Mouse (Mus musculus): ENCODE measurements around the gene Acrbp. TPM values are rescaled to one million over a fixed set of nuclear protein-coding genes. Genes with fewer than 3 reads are reported as not detected.

The Acrbp gene
- polyA plus RNA-seq, 1 experiment from 2014 or later = 18.2 TPM

DNA sequence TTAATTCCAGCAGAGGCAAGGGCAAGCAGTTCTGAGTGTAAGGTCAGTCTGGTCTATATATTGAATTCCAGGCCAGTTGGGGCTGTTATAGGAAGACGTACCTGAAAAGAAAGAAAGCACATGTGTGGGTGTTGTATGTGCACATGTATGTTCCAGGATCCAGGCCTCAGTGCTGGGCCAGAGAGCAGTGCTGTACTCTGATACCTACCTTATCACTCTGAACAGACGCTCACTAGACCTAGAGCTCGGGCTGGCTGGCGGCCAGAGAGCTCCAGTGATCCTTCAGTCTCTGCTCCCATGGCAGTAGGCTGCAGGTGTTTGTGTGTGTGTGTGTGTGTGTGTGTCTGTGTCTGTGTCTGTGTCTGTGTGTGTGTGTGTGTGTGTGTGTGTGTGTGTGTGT, 54.7 kb downstream of the Acrbp start:
- Histone ChIP-seq H3K4me3 (ENCODE audit: low read length) (no peak overlapping the region), H3K9ac (ENCODE audit: low read depth, low read length) (no peak overlapping the region), H3K27me3 (replicated peaks; ENCODE audit: control insufficient read depth, insufficient read depth, low read length) (no peaks in the 10 kb centered on the region), H3K4me1 (ENCODE audit: control insufficient read depth, insufficient read depth, low read depth, low read length) (peaks cover 11% of the 10 kb centered on the region), H3K4me2 (ENCODE audit: low read length) (no peak overlapping the region), H3K36me3 (ENCODE audit: control insufficient read depth, insufficient read depth, low read length) (peaks cover 70% of the 10 kb centered on the region), H3K27ac (ENCODE audit: low read depth, low read length) (no peak overlapping the region), H3K9me3 (ENCODE audit: control insufficient read depth, low read length) (no peaks in the 10 kb centered on the region)
- no peak for ATAC-seq
- WGBS = 95% methylated on average over 4 of the region's 4 CpGs

- Histone ChIP-seq H3K27ac (ENCODE audit: low read depth, low read length) (no peak overlapping the region), H3K4me1 (ENCODE audit: control insufficient read depth, insufficient read depth, low read depth, low read length) (no peaks in the 10 kb centered on the region), H3K9me3 (ENCODE audit: control insufficient read depth, low read length) (no peaks in the 10 kb centered on the region), H3K4me3 (ENCODE audit: low read length) (no peak overlapping the region), H3K36me3 (ENCODE audit: control insufficient read depth, insufficient read depth, low read length) (peaks cover 74% of the 10 kb centered on the region), H3K9ac (ENCODE audit: low read depth, low read length) (no peak overlapping the region), H3K27me3 (replicated peaks; ENCODE audit: control insufficient read depth, insufficient read depth, low read length) (no peaks in the 10 kb centered on the region), H3K4me2 (ENCODE audit: low read length) (no peak overlapping the region)
- no peak for ATAC-seq
- WGBS = 96% methylated on average over 2 of the region's 2 CpGs
Measured at GRCm38 (mm10) chr6:125107705-125108104, 58.2 kb downstream of the Acrbp start.

DNA sequence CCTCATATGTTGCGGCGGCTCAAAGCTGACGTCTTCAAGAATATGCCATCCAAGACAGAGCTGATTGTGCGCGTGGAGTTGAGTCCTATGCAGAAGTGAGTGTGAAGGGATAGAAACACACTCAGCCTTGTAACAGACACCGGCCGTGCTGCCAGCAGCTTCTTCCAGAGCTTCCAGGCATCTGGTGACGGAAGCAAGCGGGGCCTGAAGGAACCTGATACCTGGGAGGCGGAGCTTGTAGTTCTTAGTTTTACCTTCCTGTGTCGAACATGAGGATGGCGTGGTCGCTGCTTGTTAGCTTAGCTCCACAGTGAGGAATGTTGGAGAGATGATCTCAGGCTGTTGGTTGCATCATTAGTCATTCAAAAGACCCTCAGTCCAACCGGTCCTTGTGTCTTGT, 59.9 kb downstream of the Acrbp start:
- no peaks in the 10 kb centered on the region for H3K4me1 ChIP-seq (ENCODE audit: control insufficient read depth, insufficient read depth, low read depth, low read length)
- H3K36me3 ChIP-seq (ENCODE audit: control insufficient read depth, insufficient read depth, low read length) = peaks cover 82% of the 10 kb centered on the region
- 94% methylated on average over 14 of the region's 14 CpGs for WGBS
- H3K27me3 ChIP-seq (replicated peaks; ENCODE audit: control insufficient read depth, insufficient read depth, low read length) = no peaks in the 10 kb centered on the region
- H3K9ac ChIP-seq (ENCODE audit: low read depth, low read length) = no peak overlapping the region
- ATAC-seq = no peak
- H3K4me3 ChIP-seq (ENCODE audit: low read length) = no peak overlapping the region
- no peaks in the 10 kb centered on the region for H3K9me3 ChIP-seq (ENCODE audit: control insufficient read depth, low read length)
- no peak overlapping the region for H3K27ac ChIP-seq (ENCODE audit: low read depth, low read length)
- no peak overlapping the region for H3K4me2 ChIP-seq (ENCODE audit: low read length)

GRCm38 (mm10) chr6:125110927-125111326, 61.4 kb downstream of the Acrbp start:
- H3K4me3 ChIP-seq (ENCODE audit: low read length) = no peak overlapping the region
- no peak overlapping the region for H3K27ac ChIP-seq (ENCODE audit: low read depth, low read length)
- H3K9ac ChIP-seq (ENCODE audit: low read depth, low read length) = no peak overlapping the region
- ATAC-seq = no peak
- no peaks in the 10 kb centered on the region for H3K27me3 ChIP-seq (replicated peaks; ENCODE audit: control insufficient read depth, insufficient read depth, low read length)
- H3K4me2 ChIP-seq (ENCODE audit: low read length) = no peak overlapping the region
- no peaks in the 10 kb centered on the region for H3K4me1 ChIP-seq (ENCODE audit: control insufficient read depth, insufficient read depth, low read depth, low read length)
- WGBS = 88% methylated on average over 7 of the region's 7 CpGs
- peaks cover 78% of the 10 kb centered on the region for H3K36me3 ChIP-seq (ENCODE audit: control insufficient read depth, insufficient read depth, low read length)
- H3K9me3 ChIP-seq (ENCODE audit: control insufficient read depth, low read length) = no peaks in the 10 kb centered on the region

GRCm38 (mm10) chr6:125112553-125112952, 63.1 kb downstream of the Acrbp start:
- no peaks in the 10 kb centered on the region for H3K9me3 ChIP-seq (ENCODE audit: control insufficient read depth, low read length)
- 90% methylated on average over 11 of the region's 11 CpGs for WGBS
- ATAC-seq = no peak

More at GRCm38 (mm10) chr6:125112553-125112952, 63.1 kb downstream of the Acrbp start:
- H3K9ac ChIP-seq (ENCODE audit: low read depth, low read length) = no peak overlapping the region
- H3K4me3 ChIP-seq (ENCODE audit: low read length) = no peak overlapping the region
- no peaks in the 10 kb centered on the region for H3K27me3 ChIP-seq (replicated peaks; ENCODE audit: control insufficient read depth, insufficient read depth, low read length)
- H3K4me2 ChIP-seq (ENCODE audit: low read length) = no peak overlapping the region
- H3K4me1 ChIP-seq (ENCODE audit: control insufficient read depth, insufficient read depth, low read depth, low read length) = no peaks in the 10 kb centered on the region
- H3K27ac ChIP-seq (ENCODE audit: low read depth, low read length) = no peak overlapping the region
- H3K36me3 ChIP-seq (ENCODE audit: control insufficient read depth, insufficient read depth, low read length) = peaks cover 75% of the 10 kb centered on the region

Small RNA genes lying within 50 kb of the gene (microRNA-seq; reads per million reads assigned to microRNA genes)
- not detected for gene Mir7045

Other genes with a start within 250 kb of the Acrbp start
- gene Spsb2, start 241.0 kb upstream of the Acrbp start, polyA plus RNA-seq (2015; fragmentation: Nextera tagmentation; extraction: Ambion mirVana) = 9.2 and 10.3 TPM in 2 replicates
- gene Tpi1, start 235.4 kb upstream of the Acrbp start, polyA plus RNA-seq (2015; fragmentation: Nextera tagmentation; extraction: Ambion mirVana) = 544 and 601 TPM in 2 replicates
- 220 and 232 TPM in 2 replicates for gene Usp5, start 220.2 kb upstream of the Acrbp start, polyA plus RNA-seq (2015; fragmentation: Nextera tagmentation; extraction: Ambion mirVana)
- 34.2 and 38.5 TPM in 2 replicates for gene Cdca3, start 220.1 kb upstream of the Acrbp start, polyA plus RNA-seq (2015; fragmentation: Nextera tagmentation; extraction: Ambion mirVana)
- 1.0 and 1.1 TPM in 2 replicates for gene Gnb3, start 209.4 kb upstream of the Acrbp start, polyA plus RNA-seq (2015; fragmentation: Nextera tagmentation; extraction: Ambion mirVana)
- 7.5 and 16.2 TPM in 2 replicates for gene P3h3, start 191.9 kb upstream of the Acrbp start, polyA plus RNA-seq (2015; fragmentation: Nextera tagmentation; extraction: Ambion mirVana)
- 30.9 and 32.9 TPM in 2 replicates for gene Gpr162, start 185.7 kb upstream of the Acrbp start, polyA plus RNA-seq (2015; fragmentation: Nextera tagmentation; extraction: Ambion mirVana)
- gene Cd4, start 161.5 kb upstream of the Acrbp start, polyA plus RNA-seq (2015; fragmentation: Nextera tagmentation; extraction: Ambion mirVana) = 0.26 and 0.27 TPM in 2 replicates
- 3.0 and 3.6 TPM in 2 replicates for gene Lag3, start 138.0 kb upstream of the Acrbp start, polyA plus RNA-seq (2015; fragmentation: Nextera tagmentation; extraction: Ambion mirVana)
- gene Ptms, start 129.6 kb upstream of the Acrbp start, polyA plus RNA-seq (2015; fragmentation: Nextera tagmentation; extraction: Ambion mirVana) = 609 and 678 TPM in 2 replicates
- 574 and 587 TPM in 2 replicates for gene Mlf2, start 118.3 kb upstream of the Acrbp start, polyA plus RNA-seq (2015; fragmentation: Nextera tagmentation; extraction: Ambion mirVana)
- 107 TPM in 2 replicates for gene Cops7a, start 84.2 kb upstream of the Acrbp start, polyA plus RNA-seq (2015; fragmentation: Nextera tagmentation; extraction: Ambion mirVana)
- 67.4 and 77.9 TPM in 2 replicates for gene Pianp, start 53.0 kb upstream of the Acrbp start, polyA plus RNA-seq (2015; fragmentation: Nextera tagmentation; extraction: Ambion mirVana)
- gene Zfp384, start 40.5 kb upstream of the Acrbp start, polyA plus RNA-seq (2015; fragmentation: Nextera tagmentation; extraction: Ambion mirVana) = 11.6 and 15.2 TPM in 2 replicates
- 133 and 137 TPM in 2 replicates for gene Ing4, start 9.9 kb upstream of the Acrbp start, polyA plus RNA-seq (2015; fragmentation: Nextera tagmentation; extraction: Ambion mirVana)
- 0.36 and 0.85 TPM in 2 replicates for gene Lpar5, start 18.2 kb downstream of the Acrbp start, polyA plus RNA-seq (2015; fragmentation: Nextera tagmentation; extraction: Ambion mirVana)
- 66.6 and 68.4 TPM in 2 replicates for gene Chd4, start 46.3 kb downstream of the Acrbp start, polyA plus RNA-seq (2015; fragmentation: Nextera tagmentation; extraction: Ambion mirVana)
- gene Nop2, start 82.2 kb downstream of the Acrbp start, polyA plus RNA-seq (2015; fragmentation: Nextera tagmentation; extraction: Ambion mirVana) = 48.6 and 50.7 TPM in 2 replicates
- 20.3 and 21.9 TPM in 2 replicates for gene Iffo1, start 95.6 kb downstream of the Acrbp start, polyA plus RNA-seq (2015; fragmentation: Nextera tagmentation; extraction: Ambion mirVana)
- 1,587 and 1,624 TPM in 2 replicates for gene Gapdh, start 116.8 kb downstream of the Acrbp start, polyA plus RNA-seq (2015; fragmentation: Nextera tagmentation; extraction: Ambion mirVana)
- 37.7 and 50.2 TPM in 2 replicates for gene Ncapd2, start 142.0 kb downstream of the Acrbp start, polyA plus RNA-seq (2015; fragmentation: Nextera tagmentation; extraction: Ambion mirVana)
- 140 and 154 TPM in 2 replicates for gene Mrpl51, start 142.1 kb downstream of the Acrbp start, polyA plus RNA-seq (2015; fragmentation: Nextera tagmentation; extraction: Ambion mirVana)
- gene Vamp1, start 165.9 kb downstream of the Acrbp start, polyA plus RNA-seq (2015; fragmentation: Nextera tagmentation; extraction: Ambion mirVana) = 41.2 and 52.8 TPM in 2 replicates
- gene Tapbpl, start 182.2 kb downstream of the Acrbp start, polyA plus RNA-seq (2015; fragmentation: Nextera tagmentation; extraction: Ambion mirVana) = 7.7 and 9.1 TPM in 2 replicates
- 1.1 and 1.4 TPM in 2 replicates for gene Cd27, start 187.3 kb downstream of the Acrbp start, polyA plus RNA-seq (2015; fragmentation: Nextera tagmentation; extraction: Ambion mirVana)
- 0.10 TPM in 1 of 2 replicates, not detected in the other for gene Tuba3a, start 236.4 kb downstream of the Acrbp start, polyA plus RNA-seq (2015; fragmentation: Nextera tagmentation; extraction: Ambion mirVana)

All from hindbrain, embryonic 16.5 days (tissue).